Mouse (Mus musculus) layer of hippocampus, postnatal 10 days (tissue): Measurements from ENCODE around the gene Olfr403. TPM values are rescaled to one million over a fixed set of nuclear protein-coding genes. Genes with fewer than 3 reads are reported as not detected.
"Not testable (repeated sequence)": the region's sequence is repeated elsewhere in the genome, so short reads cannot be mapped to it uniquely, and the experiment has no call there.

Experiments
- DNase-seq, 2 experiments: peaks; one replicate each; pipeline ENCODE4 v3.0.0; 2021; ENCODE audit warnings: low spot score in 2 of 2
- long read RNA-seq: library from polyadenylated mRNA; stranded (forward); transcript quantifications from one replicate; pipeline ENCODE4 v2.0.0, GENCODE M21; 2023
- total RNA-seq, 2 experiments: library from RNA; stranded (reverse); gene quantifications; 2 replicates each; pipeline ENCODE4 v1.2.3; 2021

Olfr403 gene
- total RNA-seq, result not detected
- long read RNA-seq, result 0 reads

DNA sequence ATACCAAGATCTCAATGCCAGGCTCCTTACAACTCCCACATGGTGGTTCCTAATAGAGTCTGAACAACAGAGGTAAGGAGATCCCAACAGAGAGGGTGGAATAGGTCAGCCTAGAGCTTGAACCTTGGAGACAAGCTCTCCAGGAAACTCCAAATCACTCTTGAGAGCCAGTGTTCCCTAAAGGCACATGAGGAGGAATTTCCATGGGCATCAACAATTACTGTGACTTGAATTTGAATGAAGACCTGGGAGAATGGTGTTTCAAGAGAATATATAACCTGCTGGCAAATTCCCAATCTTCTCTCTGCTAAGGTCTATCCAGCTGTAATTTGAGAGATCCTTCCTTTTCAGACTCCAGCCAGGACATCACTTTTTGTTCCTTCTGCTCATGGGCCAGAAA is at the start of gene Olfr403:
Gene Olfr403, plus strand, starts transcription at position 301 of the 400 bp plus-strand sequence.
- DNase-seq, result no peak

DNA sequence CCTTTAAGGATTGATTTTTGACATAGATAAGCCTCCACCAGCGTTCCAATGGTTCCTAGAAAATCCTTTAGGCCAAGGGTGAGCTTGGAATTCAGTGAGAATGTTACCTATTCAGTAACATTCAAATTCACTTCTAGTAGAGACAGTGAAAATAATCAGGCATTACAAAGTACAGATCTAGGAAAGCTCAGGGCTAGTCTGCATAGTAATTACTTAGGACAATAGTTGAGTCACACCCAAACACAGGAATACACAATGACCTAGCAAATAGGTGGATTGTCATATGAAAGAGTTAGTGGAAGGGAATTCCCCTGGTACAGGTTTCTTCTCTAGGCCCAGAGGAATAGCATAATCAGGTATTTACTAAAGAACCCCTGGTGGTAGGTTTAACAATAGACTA is 46.0 kb upstream of the Olfr403 start:
- DNase-seq, result not testable (repeated sequence)

DNA sequence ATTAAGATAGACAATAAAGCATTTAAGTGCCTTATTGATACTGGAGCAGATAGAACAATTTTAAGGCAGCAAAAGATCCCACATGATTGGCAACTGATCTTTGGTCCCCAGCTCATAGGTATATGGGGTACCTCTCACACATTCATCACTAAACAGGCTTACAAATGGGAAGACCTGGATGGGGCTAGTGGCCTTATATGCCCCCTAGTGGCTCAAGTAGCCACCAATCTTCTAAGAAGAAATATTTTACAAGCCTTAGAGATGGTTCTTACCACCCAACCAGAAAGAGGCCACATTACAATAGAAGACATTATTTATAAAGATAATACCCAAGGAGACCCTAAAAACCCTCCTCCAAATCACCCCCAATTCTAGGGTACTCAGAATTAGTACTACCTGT is 40.2 kb upstream of the Olfr403 start:
- no peak for DNase-seq

DNA sequence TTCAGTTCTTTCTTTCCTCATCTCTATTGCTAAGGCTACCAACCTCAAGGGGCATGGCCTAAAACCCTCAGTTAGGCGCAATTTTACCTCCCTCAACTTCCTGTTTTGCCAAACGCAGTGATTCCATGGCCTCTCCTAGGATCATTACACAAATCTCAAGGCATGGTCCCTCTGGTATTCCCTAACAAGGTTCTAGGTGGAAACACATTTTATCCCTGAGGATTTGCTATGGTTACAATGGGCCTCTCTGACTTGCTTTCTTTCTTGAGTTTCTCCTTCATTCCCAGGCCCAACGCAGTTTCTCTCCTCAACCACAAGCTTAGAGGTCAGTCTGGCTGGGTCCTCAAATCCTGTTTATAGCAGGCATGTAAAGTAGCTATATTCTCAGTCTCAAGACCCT is 32.8 kb upstream of the Olfr403 start, which contains the start of gene Olfr402:
Gene Olfr402, plus strand, starts transcription at position 301 of the 400 bp plus-strand sequence.
- DNase-seq, result no peak

DNA sequence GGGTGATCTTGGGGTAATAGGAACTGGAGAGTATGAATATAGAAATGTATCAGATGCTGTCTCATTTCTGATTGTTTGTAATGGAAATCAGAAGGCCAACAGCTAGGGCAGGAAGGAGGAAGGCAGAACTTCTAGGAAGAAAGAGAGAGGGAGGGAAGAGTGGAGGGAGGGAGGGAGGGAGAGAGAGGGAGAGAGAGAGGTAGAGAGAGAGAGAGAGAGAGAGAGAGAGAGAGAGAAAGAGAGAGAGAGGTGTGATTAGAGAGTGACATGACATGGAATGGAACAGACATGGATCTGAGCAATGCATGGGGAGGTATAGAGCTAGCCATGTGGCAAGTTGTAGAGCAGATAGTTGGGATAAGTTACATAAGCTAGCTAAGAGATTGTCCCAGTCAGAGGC is 17.3 kb upstream of the Olfr403 start:
- no peak for DNase-seq

DNA sequence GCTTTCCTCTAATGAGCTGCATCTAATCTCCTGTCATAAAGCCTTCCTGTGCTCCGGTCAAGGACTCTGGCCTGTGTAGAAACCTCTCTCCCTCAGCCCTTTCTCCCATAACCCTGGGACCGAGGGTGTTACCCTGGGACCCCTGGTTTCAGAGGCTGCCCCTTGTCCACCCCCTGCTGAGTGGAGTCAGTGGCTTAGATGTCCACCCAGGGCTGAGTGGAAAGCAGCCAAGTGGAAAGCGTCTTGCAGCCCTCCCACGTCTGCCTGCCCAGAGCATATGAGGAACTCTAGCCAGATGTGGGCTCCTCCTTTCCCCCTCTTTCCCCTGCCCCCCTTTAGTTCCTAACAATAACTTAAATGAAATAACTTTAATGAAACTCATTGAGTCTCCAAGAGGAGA is 2.9 kb upstream of the Olfr403 start:
- no peak for DNase-seq

DNA sequence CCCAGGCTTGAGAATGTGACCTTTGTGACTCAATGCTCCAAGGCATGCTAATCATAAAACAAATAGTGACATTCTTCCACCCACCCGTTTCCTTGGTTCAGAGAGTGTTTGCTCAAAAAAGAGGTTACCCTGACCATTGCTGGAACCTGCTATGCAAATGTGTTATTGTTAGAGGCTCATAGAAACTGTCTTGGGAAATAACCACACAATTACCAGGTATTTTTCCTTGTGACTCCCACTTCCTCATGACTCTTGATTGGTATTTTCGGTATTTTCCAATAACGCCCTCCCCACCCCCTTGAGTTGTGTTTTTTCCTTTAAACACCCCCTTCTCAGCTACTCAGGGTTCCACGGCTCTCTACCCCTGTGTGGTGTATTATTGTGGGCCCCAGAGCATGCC is 2.3 kb upstream of the Olfr403 start:
- no peak for DNase-seq

DNA sequence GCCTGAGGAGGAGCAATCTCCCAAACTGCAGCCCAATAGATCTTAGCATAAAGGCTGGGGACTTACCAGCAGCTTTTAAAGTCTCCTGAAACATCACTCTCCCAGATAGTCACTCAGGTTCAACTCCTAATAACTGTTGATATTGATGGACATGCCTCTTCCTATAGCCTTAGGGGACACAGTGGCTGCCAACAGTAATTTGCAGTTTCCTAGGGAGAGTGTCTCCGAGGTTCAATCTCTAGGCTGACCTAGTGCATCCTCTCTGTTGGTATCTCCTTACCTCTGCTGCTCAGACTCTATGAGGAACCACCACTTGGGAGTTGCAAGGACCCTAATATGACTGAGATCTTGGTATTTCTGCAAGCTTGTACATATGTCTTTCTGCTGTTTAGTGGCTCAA is 25.2 kb downstream of the Olfr403 start, which contains the start of gene Olfr43:
Gene Olfr43, minus strand, starts transcription at position 101 of the 400 bp plus-strand sequence.
- DNase-seq, result no peak

DNA sequence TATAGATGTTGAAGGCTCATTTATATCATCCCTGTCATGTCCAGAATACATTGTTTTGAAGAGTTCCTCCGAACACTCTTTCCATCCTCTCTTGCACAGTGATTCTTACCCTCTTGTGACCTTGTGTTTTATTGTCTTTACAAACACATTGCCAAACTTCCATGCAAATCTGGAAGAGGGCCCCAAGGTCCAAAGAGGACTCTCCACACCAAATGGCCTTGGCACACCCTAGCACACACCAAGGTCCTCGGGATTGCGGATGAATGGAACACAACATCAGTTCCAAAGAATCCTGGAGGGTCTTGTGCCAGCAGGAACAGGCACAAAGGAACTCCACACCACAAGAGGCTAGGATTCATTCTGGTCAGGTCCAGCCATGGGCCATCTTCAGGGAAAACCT is 55.2 kb downstream of the Olfr403 start:
- no peak for DNase-seq

Other genes with a start within 250 kb of the Olfr403 start
- not detected for gene Olfr23, start 249.6 kb upstream of the Olfr403 start, total RNA-seq
- not detected for gene Olfr397, start 225.4 kb upstream of the Olfr403 start, total RNA-seq
- gene Olfr398, start 195.8 kb upstream of the Olfr403 start, total RNA-seq, result not detected
- not detected for gene Olfr139, start 129.7 kb upstream of the Olfr403 start, total RNA-seq
- not detected for gene Olfr399, start 129.6 kb upstream of the Olfr403 start, total RNA-seq
- not detected for gene Zfp616, start 116.3 kb upstream of the Olfr403 start, total RNA-seq
- gene Olfr401, start 72.5 kb upstream of the Olfr403 start, total RNA-seq, result not detected
- not detected for gene Olfr402, start 32.7 kb upstream of the Olfr403 start, total RNA-seq
- not detected for gene Olfr43, start 25.1 kb downstream of the Olfr403 start, total RNA-seq
- gene Olfr406, start 73.6 kb downstream of the Olfr403 start, total RNA-seq, result not detected
- gene Olfr59, start 97.5 kb downstream of the Olfr403 start, total RNA-seq, result not detected
- gene Olfr410, start 151.8 kb downstream of the Olfr403 start, total RNA-seq, result not detected
- gene Olfr411, start 166.4 kb downstream of the Olfr403 start, total RNA-seq, result not detected
- not detected for gene Olfr412, start 175.8 kb downstream of the Olfr403 start, total RNA-seq